Mouse (Mus musculus): ENCODE data around the gene E2f7. TPM values are rescaled to one million over a fixed set of nuclear protein-coding genes. Genes with fewer than 3 reads are reported as not detected.

The E2f7 gene
- polyA plus RNA-seq, 1 experiment from 2014 or later = 14.8 TPM

GRCm38 (mm10) chr10:110788049-110788752, 43.0 kb downstream of the E2f7 start:
- no peaks in the 10 kb centered on the region for H3K4me1 ChIP-seq (replicated peaks)
- WGBS = 79% methylated on average over 12 of the region's 12 CpGs
- H3K27ac ChIP-seq = no peak overlapping the region
- no peak overlapping the region for H3K9ac ChIP-seq (replicated peaks)
- H3K36me3 ChIP-seq = peaks cover 13% of the 10 kb centered on the region
- H3K4me2 ChIP-seq (replicated peaks) = no peak overlapping the region
- H3K4me3 ChIP-seq (replicated peaks) = no peak overlapping the region
- ATAC-seq = no peak
- no peaks in the 10 kb centered on the region for H3K9me3 ChIP-seq
- no peaks in the 10 kb centered on the region for H3K27me3 ChIP-seq

DNA sequence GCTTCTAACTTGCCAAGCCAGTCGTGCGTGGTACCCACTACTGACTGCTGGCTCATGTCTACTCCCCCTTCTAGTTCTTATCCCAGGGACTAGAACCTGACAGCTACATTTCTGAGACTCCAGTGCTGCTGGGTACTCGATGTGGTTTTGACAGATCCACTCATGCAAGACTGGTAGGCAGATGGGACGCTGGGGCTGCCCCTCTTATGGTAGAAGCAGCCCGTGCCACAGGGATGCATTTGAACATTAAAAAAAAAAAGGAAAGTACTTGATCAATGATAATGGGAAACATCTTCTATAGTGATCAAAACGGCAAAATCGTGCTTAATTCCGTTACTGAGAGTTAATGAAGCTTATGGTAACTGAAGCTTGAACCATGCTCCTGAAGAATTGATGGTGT, 44.4 kb downstream of the E2f7 start:
- H3K9me3 ChIP-seq = no peaks in the 10 kb centered on the region
- H3K36me3 ChIP-seq = peaks cover 5% of the 10 kb centered on the region
- no peak overlapping the region for H3K4me3 ChIP-seq (replicated peaks)
- no peak overlapping the region for H3K4me2 ChIP-seq (replicated peaks)
- no peaks in the 10 kb centered on the region for H3K27me3 ChIP-seq
- ATAC-seq = no peak
- WGBS = 90% methylated on average over 8 of the region's 8 CpGs
- H3K9ac ChIP-seq (replicated peaks) = no peak overlapping the region
- H3K27ac ChIP-seq = no peak overlapping the region
- H3K4me1 ChIP-seq (replicated peaks) = peaks cover under 1% of the 10 kb centered on the region

GRCm38 (mm10) chr10:110793150-110793787, 48.0 kb downstream of the E2f7 start:
- WGBS = 87% methylated on average over 8 of the region's 8 CpGs
- Histone ChIP-seq H3K9me3 (no peaks in the 10 kb centered on the region), H3K4me1 (replicated peaks) (peaks cover 6% of the 10 kb centered on the region), H3K9ac (replicated peaks) (no peak overlapping the region), H3K36me3 (no peaks in the 10 kb centered on the region), H3K4me3 (replicated peaks) (no peak overlapping the region), H3K27ac (no peak overlapping the region), H3K27me3 (no peaks in the 10 kb centered on the region), H3K4me2 (replicated peaks) (no peak overlapping the region)
- ATAC-seq = no peak

DNA sequence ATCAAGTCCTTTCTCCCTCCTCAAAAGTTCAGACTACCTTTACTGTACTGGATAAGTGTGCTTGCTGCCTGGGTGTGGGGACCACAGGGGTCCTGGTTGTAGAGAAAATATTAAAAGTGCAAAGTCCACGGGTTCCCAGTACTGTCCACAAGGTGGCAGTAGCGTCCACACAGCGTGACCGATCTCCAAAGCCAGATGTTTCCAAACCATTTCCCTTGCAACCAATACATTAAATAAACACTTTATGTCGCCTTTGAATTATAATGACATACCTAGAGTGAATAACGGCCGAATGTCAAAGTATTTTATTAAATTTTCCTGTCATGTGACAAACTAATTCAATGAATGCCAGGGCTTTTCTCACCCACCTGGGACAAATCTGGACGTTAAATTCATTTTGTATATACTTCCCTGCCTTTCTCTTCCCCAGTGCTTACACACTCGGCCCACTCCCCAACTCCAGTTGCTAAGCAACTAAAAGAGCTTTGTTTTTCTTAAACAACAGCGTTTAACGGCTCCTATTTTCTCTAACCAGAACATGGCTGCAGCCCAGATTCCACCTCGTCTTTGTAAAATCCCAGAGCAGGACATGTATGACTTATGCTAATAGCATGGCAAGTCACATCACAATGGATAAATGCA, 49.4 kb downstream of the E2f7 start:
- peaks cover 6% of the 10 kb centered on the region for H3K4me1 ChIP-seq (replicated peaks)
- no peak overlapping the region for H3K4me3 ChIP-seq (replicated peaks)
- no peaks in the 10 kb centered on the region for H3K27me3 ChIP-seq
- no peak overlapping the region for H3K27ac ChIP-seq
- 17% methylated on average over 12 of the region's 12 CpGs for WGBS
- ATAC-seq = peak; percentile 78
- H3K9me3 ChIP-seq = no peaks in the 10 kb centered on the region
- H3K36me3 ChIP-seq = no peaks in the 10 kb centered on the region
- H3K9ac ChIP-seq (replicated peaks) = no peak overlapping the region
- H3K4me2 ChIP-seq (replicated peaks) = no peak overlapping the region; the same call in 1 of the 2 replicates

DNA sequence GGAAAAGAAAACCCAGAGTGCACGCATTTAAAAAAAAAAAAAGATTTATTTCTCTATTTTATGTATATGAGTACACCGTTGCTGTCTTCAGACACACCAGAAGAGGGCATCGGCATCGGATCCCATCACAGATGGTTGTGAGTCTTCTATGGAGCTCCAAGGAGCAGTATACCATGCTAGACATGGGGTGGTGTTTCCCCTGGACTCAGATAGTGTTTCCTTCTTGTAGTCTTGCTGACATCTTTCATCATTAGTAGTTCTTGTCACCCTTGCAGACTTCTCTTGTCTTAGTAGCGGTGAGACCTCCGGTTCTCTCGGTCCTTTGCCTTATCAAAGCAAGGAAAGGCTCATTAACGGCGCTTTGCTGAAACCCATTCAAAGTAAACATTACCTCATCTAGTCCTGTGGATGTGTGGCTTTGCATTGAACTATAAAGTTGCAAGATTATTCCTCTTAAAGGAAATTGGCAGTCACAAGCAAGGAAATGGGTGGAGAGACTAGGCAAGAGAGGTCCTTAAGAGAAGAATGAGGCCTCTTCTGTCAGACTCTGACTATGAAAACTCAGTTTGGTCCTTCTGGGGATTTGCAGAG, 50.1 kb downstream of the E2f7 start:
- Histone ChIP-seq H3K27me3 (no peaks in the 10 kb centered on the region), H3K9ac (replicated peaks) (no peak overlapping the region), H3K9me3 (no peaks in the 10 kb centered on the region), H3K4me1 (replicated peaks) (peaks cover 6% of the 10 kb centered on the region), H3K36me3 (no peaks in the 10 kb centered on the region), H3K4me3 (replicated peaks) (no peak overlapping the region), H3K4me2 (replicated peaks) (no peak overlapping the region), H3K27ac (no peak overlapping the region)
- ATAC-seq = no peak
- WGBS = 83% methylated on average over 9 of the region's 9 CpGs

DNA sequence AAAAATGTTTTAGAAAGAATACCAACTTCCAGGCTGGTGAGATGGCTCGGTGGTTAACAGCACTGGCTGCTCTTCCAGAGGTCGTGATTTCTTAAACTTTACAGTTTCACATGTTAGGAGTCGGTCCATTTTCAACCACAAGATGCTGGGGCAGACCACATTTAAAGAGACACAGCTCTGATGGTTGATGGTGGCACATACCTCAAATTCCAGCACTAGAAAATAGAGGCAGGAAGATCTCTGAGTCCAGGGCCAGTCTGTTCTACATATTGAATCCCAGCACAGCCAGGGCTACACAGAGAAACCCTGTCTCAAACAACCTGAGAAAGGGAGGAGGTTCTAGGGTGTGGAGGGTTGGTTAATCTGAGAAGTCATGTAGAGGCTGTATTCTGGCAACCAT, 56.1 kb downstream of the E2f7 start:
- Histone ChIP-seq H3K27ac (no peak overlapping the region), H3K27me3 (no peaks in the 10 kb centered on the region), H3K36me3 (no peaks in the 10 kb centered on the region), H3K9ac (replicated peaks) (no peak overlapping the region), H3K4me2 (replicated peaks) (no peak overlapping the region), H3K4me1 (replicated peaks) (no peaks in the 10 kb centered on the region), H3K4me3 (replicated peaks) (no peak overlapping the region), H3K9me3 (no peaks in the 10 kb centered on the region)
- WGBS = 81% methylated on average over 3 of the region's 3 CpGs
- ATAC-seq = no peak

DNA sequence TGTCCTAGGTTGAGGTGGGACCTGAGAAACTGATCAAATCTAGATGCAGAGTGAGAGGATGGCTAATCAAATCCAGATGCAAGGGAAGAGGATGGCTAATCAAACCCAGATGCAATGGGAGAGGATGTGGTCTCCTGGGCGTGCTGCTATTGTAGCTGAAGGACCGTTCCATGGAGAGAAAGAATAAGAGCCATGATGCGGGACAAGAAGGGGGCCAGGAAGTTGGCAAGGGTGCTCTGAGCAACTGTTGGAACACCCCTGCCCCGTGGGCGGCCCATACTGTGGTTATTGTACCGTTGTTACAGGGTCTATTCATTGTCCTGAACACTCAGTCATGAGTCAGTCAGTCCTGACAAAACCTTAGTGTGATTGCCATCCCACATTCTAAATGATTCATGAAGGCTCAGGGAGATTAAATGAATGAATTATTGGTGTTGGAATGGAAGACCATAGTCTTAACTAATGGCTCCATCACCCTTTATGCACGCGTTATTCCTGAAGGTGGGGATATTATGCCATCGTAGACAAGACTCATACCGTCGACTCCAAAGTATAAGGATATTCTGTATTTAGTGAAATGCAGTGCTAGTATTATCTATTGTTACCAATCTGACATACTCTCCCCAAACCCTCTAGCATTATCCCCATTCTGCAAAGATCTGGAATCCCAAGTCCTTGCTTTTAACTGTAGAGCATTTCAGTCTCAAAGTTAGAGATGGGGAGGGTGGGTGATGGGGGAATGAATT, 59.2 kb downstream of the E2f7 start:
- no peaks in the 10 kb centered on the region for H3K27me3 ChIP-seq
- 87% methylated on average over 11 of the region's 11 CpGs for WGBS
- ATAC-seq = no peak
- H3K27ac ChIP-seq = no peak overlapping the region
- no peaks in the 10 kb centered on the region for H3K9me3 ChIP-seq
- H3K4me3 ChIP-seq (replicated peaks) = no peak overlapping the region
- no peak overlapping the region for H3K9ac ChIP-seq (replicated peaks)
- no peak overlapping the region for H3K4me2 ChIP-seq (replicated peaks)
- no peaks in the 10 kb centered on the region for H3K4me1 ChIP-seq (replicated peaks)
- H3K36me3 ChIP-seq = no peaks in the 10 kb centered on the region

DNA sequence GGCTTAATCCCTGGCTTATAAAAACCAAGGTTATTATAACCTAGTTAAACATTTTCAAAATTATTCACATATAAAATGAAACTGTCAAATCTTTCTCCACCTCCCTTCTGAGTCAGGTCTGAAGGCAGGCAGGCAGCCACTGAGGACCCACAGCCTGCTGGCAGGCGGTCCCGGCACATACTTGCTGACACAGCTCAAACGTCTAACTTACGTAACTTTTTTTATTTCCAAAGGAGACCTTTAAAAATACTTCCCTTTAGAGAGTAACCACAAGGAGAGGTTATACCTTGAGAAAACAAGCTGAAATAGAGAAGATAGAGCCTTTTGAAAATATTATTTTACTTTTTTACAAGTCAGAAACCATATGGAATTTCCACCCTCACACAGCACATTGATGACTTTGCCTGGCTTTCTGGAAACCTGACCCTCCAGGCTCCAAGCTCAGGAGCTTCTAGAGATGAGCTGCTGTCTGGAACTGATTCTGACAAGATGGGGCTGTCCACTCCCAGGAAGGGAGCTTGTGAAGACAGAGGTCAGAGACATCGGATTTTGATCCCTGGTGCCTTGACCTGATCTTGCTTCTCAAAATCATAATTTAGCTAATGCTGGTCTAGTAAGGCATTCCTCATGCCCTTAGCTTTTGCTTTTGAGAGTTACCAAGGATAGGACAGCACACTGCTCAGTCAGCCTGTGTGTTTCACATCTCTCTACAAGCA, 59.9 kb downstream of the E2f7 start:
- H3K9me3 ChIP-seq = no peaks in the 10 kb centered on the region
- no peak for ATAC-seq
- no peaks in the 10 kb centered on the region for H3K36me3 ChIP-seq
- H3K27ac ChIP-seq = no peak overlapping the region
- H3K4me3 ChIP-seq (replicated peaks) = no peak overlapping the region
- WGBS = 89% methylated on average over 5 of the region's 5 CpGs
- no peaks in the 10 kb centered on the region for H3K27me3 ChIP-seq
- H3K4me1 ChIP-seq (replicated peaks) = no peaks in the 10 kb centered on the region
- no peak overlapping the region for H3K4me2 ChIP-seq (replicated peaks)
- no peak overlapping the region for H3K9ac ChIP-seq (replicated peaks)

DNA sequence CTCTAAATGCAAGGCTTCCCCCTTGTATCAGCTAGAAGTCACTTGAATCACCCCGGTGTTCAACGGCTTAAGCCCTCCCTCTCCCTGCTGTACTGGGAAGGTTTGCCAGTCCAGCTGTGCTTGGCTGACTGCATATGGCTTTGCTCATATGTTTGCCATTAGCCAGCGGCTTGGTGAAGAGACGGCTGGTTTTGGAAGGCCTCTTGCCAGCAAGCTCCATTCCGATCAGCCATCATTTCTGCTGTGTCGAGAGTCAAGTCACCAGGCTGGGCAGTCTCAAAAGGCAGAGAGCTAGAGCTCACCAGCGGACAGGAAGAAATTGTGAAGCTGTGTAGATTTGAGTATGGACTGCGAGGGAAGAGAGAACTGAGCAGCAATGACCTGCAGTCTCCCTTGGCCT, 61.2 kb downstream of the E2f7 start:
- H3K9ac ChIP-seq (replicated peaks) = no peak overlapping the region
- H3K4me2 ChIP-seq (replicated peaks) = no peak overlapping the region
- WGBS = 91% methylated on average over 8 of the region's 8 CpGs
- H3K9me3 ChIP-seq = no peaks in the 10 kb centered on the region
- no peak overlapping the region for H3K4me3 ChIP-seq (replicated peaks)
- H3K27me3 ChIP-seq = no peaks in the 10 kb centered on the region
- ATAC-seq = no peak
- no peaks in the 10 kb centered on the region for H3K4me1 ChIP-seq (replicated peaks)
- H3K27ac ChIP-seq = no peak overlapping the region
- no peaks in the 10 kb centered on the region for H3K36me3 ChIP-seq

GRCm38 (mm10) chr10:110810528-110810927, 65.3 kb downstream of the E2f7 start:
- no peak overlapping the region for H3K27ac ChIP-seq
- H3K27me3 ChIP-seq = no peaks in the 10 kb centered on the region
- H3K4me1 ChIP-seq (replicated peaks) = no peaks in the 10 kb centered on the region
- no peaks in the 10 kb centered on the region for H3K9me3 ChIP-seq
- no peak overlapping the region for H3K9ac ChIP-seq (replicated peaks)
- H3K4me2 ChIP-seq (replicated peaks) = no peak overlapping the region
- WGBS = 58% methylated on average over 2 of the region's 2 CpGs
- ATAC-seq = no peak
- no peak overlapping the region for H3K4me3 ChIP-seq (replicated peaks)
- H3K36me3 ChIP-seq = no peaks in the 10 kb centered on the region

DNA sequence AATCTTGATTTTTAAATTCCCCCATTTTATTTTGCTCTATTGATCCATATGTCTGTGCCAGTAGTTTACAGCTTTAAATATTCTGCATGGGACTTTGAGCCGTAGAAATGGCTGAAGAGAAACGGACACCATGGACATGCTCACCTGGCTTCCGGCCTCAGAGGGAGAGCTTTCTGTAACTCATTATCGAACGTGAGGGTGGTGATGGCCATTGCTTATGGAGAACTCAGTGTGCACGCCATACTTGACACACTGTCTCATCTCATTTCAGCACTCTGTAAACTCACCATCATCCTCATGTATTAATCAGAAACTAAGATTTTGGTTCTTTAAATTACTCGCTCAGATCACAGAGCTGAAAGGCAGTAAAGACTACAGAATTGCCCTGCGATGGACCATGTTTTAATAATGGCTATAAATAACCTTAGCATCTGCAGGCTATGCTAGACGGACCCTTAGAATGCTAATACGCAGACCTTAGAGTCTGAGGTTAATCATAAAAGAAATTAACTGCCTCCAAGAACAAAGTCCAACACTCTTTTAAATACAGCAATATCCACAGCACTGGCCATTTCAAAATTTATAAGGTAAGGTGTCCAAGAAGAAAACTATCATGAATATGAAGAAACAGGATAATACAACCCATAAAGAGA, 66.1 kb downstream of the E2f7 start:
- no peak overlapping the region for H3K4me3 ChIP-seq (replicated peaks)
- 87% methylated on average over 10 of the region's 10 CpGs for WGBS
- H3K36me3 ChIP-seq = no peaks in the 10 kb centered on the region
- no peaks in the 10 kb centered on the region for H3K27me3 ChIP-seq
- no peaks in the 10 kb centered on the region for H3K4me1 ChIP-seq (replicated peaks)
- ATAC-seq = no peak
- no peak overlapping the region for H3K27ac ChIP-seq
- H3K4me2 ChIP-seq (replicated peaks) = no peak overlapping the region
- H3K9me3 ChIP-seq = no peaks in the 10 kb centered on the region
- no peak overlapping the region for H3K9ac ChIP-seq (replicated peaks)
